In genomic region chr17:46885218-46885909, GRCm38 (mm10) we compare ENCODE assay signal across 19 mouse cellular contexts. TPM values are rescaled to one million over a fixed set of nuclear protein-coding genes. Genes with fewer than 3 reads are reported as not detected.
DNase-seq lines count a peak whose midpoint lies in the region; ATAC-seq and TF ChIP-seq lines count a peak whose summit lies in the region.
"Had no signal": no experiment of that assay in that cellular context is flagged by ENCODE, and none has a peak within 500 bp of the region (broad histone marks: within the 10 kb centered on the region; RNA-seq: fewer than 3 reads in every experiment).

No protein-coding gene starts in this region.

- ATAC-seq in heart, embryonic 16.5 days (replicated peaks; ENCODE audit: extremely low read depth, insufficient read depth, low FRiP score), result no peak
- no peak for ATAC-seq in intestine, embryonic 16.5 days
- no peak for ATAC-seq in liver, embryonic 16.5 days (ENCODE audit: low read depth)
- ATAC-seq: CD4-positive, CD25-positive, alpha-beta regulatory T cell, adult 4 months; Patski had no signal

- 53% methylated on average over 11 of the region's 11 CpGs for WGBS in heart, embryonic 16.5 days
- WGBS in intestine, embryonic 16.5 days, result 70% methylated on average over 11 of the region's 11 CpGs
- 34% methylated on average over 11 of the region's 11 CpGs for WGBS in liver, embryonic 16.5 days (ENCODE audit: insufficient replicate concordance)

- H3K4me3 ChIP-seq in heart, embryonic 16.5 days (ENCODE audit: low read length), result no peak overlapping the region
- no peak overlapping the region for H3K4me3 ChIP-seq in ES-Bruce4 (ENCODE audit: low read depth, low read length)
- no peak overlapping the region for H3K4me3 ChIP-seq in intestine, embryonic 16.5 days (ENCODE audit: low read length)
- peak overlapping the region; percentile 29 for H3K4me3 ChIP-seq in liver, embryonic 16.5 days (ENCODE audit: low read depth, low read length)
- H3K4me3 ChIP-seq: left cerebral cortex, adult 2 months had no signal

- H3K27ac ChIP-seq in heart, embryonic 16.5 days (ENCODE audit: low read length), result no peak overlapping the region
- peak overlapping the region; percentile 76 for H3K27ac ChIP-seq in ES-Bruce4 (ENCODE audit: insufficient read depth, low read length)
- no peak overlapping the region for H3K27ac ChIP-seq in intestine, embryonic 16.5 days (ENCODE audit: low read length)
- peak overlapping the region; percentile 58; the same call in 1 of the 2 replicates for H3K27ac ChIP-seq in liver, embryonic 16.5 days (ENCODE audit: low read length)
- H3K27ac ChIP-seq: left cerebral cortex, adult 2 months had no signal

- no peak for TF ChIP-seq CTCF in ES-Bruce4 (IDR thresholded peaks at IDR 0.05; ENCODE audit: low read depth, low read length)

- peak overlapping the region; percentile 16; the same call in 1 of the 2 replicates for H3K4me2 ChIP-seq in heart, embryonic 16.5 days (ENCODE audit: low read depth, low read length)
- peak overlapping the region; percentile 23; the same call in 1 of the 2 replicates for H3K4me2 ChIP-seq in intestine, embryonic 16.5 days (ENCODE audit: low read depth, low read length)
- H3K4me2 ChIP-seq in liver, embryonic 16.5 days (ENCODE audit: low read depth, low read length), result peak overlapping the region; percentile 51

- no peak overlapping the region for H3K9ac ChIP-seq in heart, embryonic 16.5 days (ENCODE audit: low read length)
- no peak overlapping the region for H3K9ac ChIP-seq in ES-Bruce4 (ENCODE audit: low read depth, poor library complexity, severe bottlenecking)
- no peak overlapping the region for H3K9ac ChIP-seq in intestine, embryonic 16.5 days (ENCODE audit: low read depth, low read length)
- peak overlapping the region; percentile 36; the same call in 1 of the 2 replicates for H3K9ac ChIP-seq in liver, embryonic 16.5 days (ENCODE audit: low read depth, low read length)

- TF ChIP-seq EP300 in ES-Bruce4 (IDR thresholded peaks at IDR 0.05; ENCODE audit: insufficient read depth, low read depth, low read length), result no peak

- no peak for TF ChIP-seq POLR2A in ES-Bruce4 (IDR thresholded peaks at IDR 0.05; ENCODE audit: insufficient read depth, low read length)

- no peaks in the 10 kb centered on the region for H3K36me3 ChIP-seq in heart, embryonic 16.5 days (ENCODE audit: control insufficient read depth, insufficient read depth)
- H3K36me3 ChIP-seq in ES-Bruce4 (ENCODE audit: control insufficient read depth, insufficient read depth, low read length, poor library complexity, severe bottlenecking), result no peaks in the 10 kb centered on the region
- no peaks in the 10 kb centered on the region for H3K36me3 ChIP-seq in intestine, embryonic 16.5 days (ENCODE audit: control insufficient read depth, insufficient read depth, low read length)
- no peaks in the 10 kb centered on the region for H3K36me3 ChIP-seq in liver, embryonic 16.5 days (ENCODE audit: control insufficient read depth, insufficient read depth)

- peaks cover 12% of the 10 kb centered on the region for H3K4me1 ChIP-seq in heart, embryonic 16.5 days (ENCODE audit: control insufficient read depth, insufficient read depth, low read length)
- peaks cover 6% of the 10 kb centered on the region for H3K4me1 ChIP-seq in ES-Bruce4 (ENCODE audit: control insufficient read depth, insufficient read depth, low read length)
- H3K4me1 ChIP-seq in intestine, embryonic 16.5 days (ENCODE audit: control insufficient read depth, insufficient read depth, low read length), result peaks cover 12% of the 10 kb centered on the region
- H3K4me1 ChIP-seq in liver, embryonic 16.5 days (ENCODE audit: control insufficient read depth, low read depth, low read length), result peaks cover 49% of the 10 kb centered on the region

- intact Hi-C loops in heart, postnatal 14 days (cut with DNase I), result no loop called here

- H3K9me3 ChIP-seq in heart, embryonic 16.5 days (replicated peaks; ENCODE audit: control insufficient read depth, low read length), result no peaks in the 10 kb centered on the region
- no peaks in the 10 kb centered on the region for H3K9me3 ChIP-seq in ES-Bruce4 (replicated peaks; ENCODE audit: control insufficient read depth, insufficient read depth, low read length, poor library complexity, severe bottlenecking)
- no peaks in the 10 kb centered on the region for H3K9me3 ChIP-seq in intestine, embryonic 16.5 days (ENCODE audit: control insufficient read depth, low read length)
- H3K9me3 ChIP-seq in liver, embryonic 16.5 days (replicated peaks; ENCODE audit: control insufficient read depth, low read length), result no peaks in the 10 kb centered on the region

- peaks cover 3% of the 10 kb centered on the region; the same call in 1 of the 2 replicates for H3K27me3 ChIP-seq in heart, embryonic 16.5 days (ENCODE audit: control insufficient read depth, insufficient read depth, low read length)
- no peaks in the 10 kb centered on the region for H3K27me3 ChIP-seq in ES-Bruce4 (ENCODE audit: control insufficient read depth, insufficient read depth, low read length, poor library complexity, severe bottlenecking)
- no peaks in the 10 kb centered on the region for H3K27me3 ChIP-seq in intestine, embryonic 16.5 days (replicated peaks; ENCODE audit: control insufficient read depth, insufficient read depth, low read length)
- H3K27me3 ChIP-seq in liver, embryonic 16.5 days (ENCODE audit: control insufficient read depth, insufficient read depth, low read depth, low read length), result no peaks in the 10 kb centered on the region
- H3K27me3 ChIP-seq: Patski had no signal

- no peak for DNase-seq in heart, postnatal 14 days
- DNase-seq in spleen, postnatal 14 days (ENCODE audit: low spot score in 2 of 2), result no peak
- no peak for DNase-seq in right cerebral cortex, postnatal 36 days (ENCODE audit: low spot score in 2 of 2)
- DNase-seq: gastrocnemius, postnatal 25 days; kidney, adult 2 months; right cerebral cortex, adult 18-20 months had no signal

RNA-seq across cellular contexts. Expression of gene Tbcc, which starts 5.1 kb away (rescaled TPM):
- polyA plus RNA-seq in heart, embryonic 16.5 days (2015; fragmentation: Nextera tagmentation; extraction: Ambion mirVana), result 40.3 and 42.9 TPM in 2 replicates
- 10 to 100 TPM; 17.6 to 20.0 TPM for total RNA-seq in heart, postnatal 14 days (2021)
- polyA plus RNA-seq in ES-Bruce4 (2011; ENCODE audit: insufficient read depth, insufficient read length, low read depth, missing spikeins), result 10.6 and 10.8 TPM in 2 replicates
- 31.8 and 35.8 TPM in 2 replicates for polyA plus RNA-seq in intestine, embryonic 16.5 days (2015; fragmentation: Nextera tagmentation; extraction: Ambion mirVana)
- 15.5 and 16.3 TPM in 2 replicates for polyA plus RNA-seq in liver, embryonic 16.5 days (2015; fragmentation: Nextera tagmentation; extraction: Ambion mirVana)

RNA-seq across cellular contexts. Expression of gene Prph2, which starts 24.9 kb away (rescaled TPM):
- polyA plus RNA-seq in heart, embryonic 16.5 days (2015; fragmentation: Nextera tagmentation; extraction: Ambion mirVana), result not detected in 2 replicates
- total RNA-seq in heart, postnatal 14 days (2021), result not detected
- not detected in 2 replicates for polyA plus RNA-seq in ES-Bruce4 (2011; ENCODE audit: insufficient read depth, insufficient read length, low read depth, missing spikeins)
- not detected in 2 replicates for polyA plus RNA-seq in intestine, embryonic 16.5 days (2015; fragmentation: Nextera tagmentation; extraction: Ambion mirVana)
- polyA plus RNA-seq in liver, embryonic 16.5 days (2015; fragmentation: Nextera tagmentation; extraction: Ambion mirVana), result not detected in 2 replicates
- total RNA-seq: gastrocnemius, postnatal 25 days; left cerebral cortex, adult 2 months; neutrophil, adult 5-6 weeks had no signal
- polyA plus RNA-seq: CD4-positive, CD25-positive, alpha-beta regulatory T cell, adult 4 months; cerebellum, adult 2 months; hindbrain, embryonic 11.5 days; kidney, adult 2 months; large intestine, adult 2 months; limb, embryonic 14.5 days; Patski; thymus, postnatal 0 days had no signal

RNA-seq across cellular contexts. Expression of gene Bicral, which starts 27.1 kb away (rescaled TPM):
- 3.5 and 3.9 TPM in 2 replicates for polyA plus RNA-seq in heart, embryonic 16.5 days (2015; fragmentation: Nextera tagmentation; extraction: Ambion mirVana)
- 10 to 100 TPM; 13.1 to 15.4 TPM for total RNA-seq in heart, postnatal 14 days (2021)
- 24.2 and 26.7 TPM in 2 replicates for polyA plus RNA-seq in ES-Bruce4 (2011; ENCODE audit: insufficient read depth, insufficient read length, low read depth, missing spikeins)
- 3.0 TPM in 2 replicates for polyA plus RNA-seq in intestine, embryonic 16.5 days (2015; fragmentation: Nextera tagmentation; extraction: Ambion mirVana)
- polyA plus RNA-seq in liver, embryonic 16.5 days (2015; fragmentation: Nextera tagmentation; extraction: Ambion mirVana), result 2.4 and 2.5 TPM in 2 replicates

Comparison
In these comparisons a context has a peak if more than half of its experiments do, and no peak if none do; other contexts are left out.
1. H3K27ac ChIP-seq: peak in ES-Bruce4 (single experiment) and liver, embryonic 16.5 days (single experiment); none in heart, embryonic 16.5 days (single experiment) and intestine, embryonic 16.5 days (single experiment).
2. Peak in every context shown above with its lines, with median percentiles within 50 percentile points of each other: H3K4me2 ChIP-seq.